Mouse (Mus musculus): ENCODE measurements at regions not wholly inside any gene's neighbourhood (a gene's known extent, or its start where the extent isn't known, plus 50 kb on each side); places are given as distances from the start of the nearest gene placed in this dataset.

GRCm38 (mm10) chr3:70483066-70483743, 475.8 kb downstream of the Otol1 start:
- Histone ChIP-seq H3K4me2 (ENCODE audit: low read depth, low read length, poor library complexity, severe bottlenecking) (0 out of 2 replicates have a peak overlapping the region, but pooled peaks have one; percentile 6), H3K9ac (replicated peaks; ENCODE audit: low read length, poor library complexity, severe bottlenecking) (no peak overlapping the region), H3K9me3 (ENCODE audit: low read length) (no peaks in the 10 kb centered on the region), H3K4me1 (ENCODE audit: insufficient read depth, low read length) (no peaks in the 10 kb centered on the region), H3K27ac (ENCODE audit: low read depth, low read length) (no peak overlapping the region), H3K36me3 (ENCODE audit: insufficient read depth, low read length) (no peaks in the 10 kb centered on the region), H3K27me3 (ENCODE audit: insufficient read depth, low read length) (no peaks in the 10 kb centered on the region), H3K4me3 (ENCODE audit: low read depth, low read length) (no peak overlapping the region)
- TF ChIP-seq CTCF (IDR thresholded peaks at IDR 0.05): no peak
- WGBS: 42% methylated on average over 5 of the region's 5 CpGs
- ATAC-seq (ENCODE audit: low FRiP score) (no peak), DNase-seq (ENCODE audit: low spot score) (peak; percentile 29)

DNA sequence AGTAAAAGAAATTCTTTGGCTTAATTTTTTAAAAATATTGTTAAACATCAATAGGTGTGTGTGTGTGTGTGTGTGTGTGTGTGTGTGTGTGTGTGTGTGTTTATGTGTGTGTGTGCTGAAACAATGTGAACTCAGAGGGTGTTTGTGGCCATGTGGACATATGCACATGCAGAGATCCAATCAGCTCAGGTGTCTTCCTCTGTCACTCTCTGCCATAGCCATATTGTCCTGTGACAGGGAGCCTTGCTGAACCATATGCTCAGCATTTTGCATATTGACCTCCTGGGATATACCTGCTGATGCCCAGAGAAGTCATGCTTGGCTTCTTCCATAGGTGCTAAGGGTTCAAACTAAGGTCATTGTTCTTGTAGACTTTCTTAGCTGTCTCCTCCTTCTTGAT, 489.0 kb downstream of the Otol1 start:
- H3K36me3 ChIP-seq (ENCODE audit: insufficient read depth, low read length): no peaks in the 10 kb centered on the region
- peak; percentile 24 for DNase-seq (ENCODE audit: low spot score)
- H3K9ac ChIP-seq (replicated peaks; ENCODE audit: low read length, poor library complexity, severe bottlenecking): no peak overlapping the region
- ATAC-seq (ENCODE audit: low FRiP score): no peak
- no peaks in the 10 kb centered on the region for H3K9me3 ChIP-seq (ENCODE audit: low read length)
- no peak overlapping the region for H3K27ac ChIP-seq (ENCODE audit: low read depth, low read length)
- no peak for TF ChIP-seq CTCF (IDR thresholded peaks at IDR 0.05)
- H3K4me2 ChIP-seq (ENCODE audit: low read depth, low read length, poor library complexity, severe bottlenecking): no peak overlapping the region
- H3K27me3 ChIP-seq (ENCODE audit: insufficient read depth, low read length): no peaks in the 10 kb centered on the region
- H3K4me3 ChIP-seq (ENCODE audit: low read depth, low read length): no peak overlapping the region
- H3K4me1 ChIP-seq (ENCODE audit: insufficient read depth, low read length): 0 out of 2 replicates have a peak, but pooled peaks cover 5% of the 10 kb centered on the region

DNA sequence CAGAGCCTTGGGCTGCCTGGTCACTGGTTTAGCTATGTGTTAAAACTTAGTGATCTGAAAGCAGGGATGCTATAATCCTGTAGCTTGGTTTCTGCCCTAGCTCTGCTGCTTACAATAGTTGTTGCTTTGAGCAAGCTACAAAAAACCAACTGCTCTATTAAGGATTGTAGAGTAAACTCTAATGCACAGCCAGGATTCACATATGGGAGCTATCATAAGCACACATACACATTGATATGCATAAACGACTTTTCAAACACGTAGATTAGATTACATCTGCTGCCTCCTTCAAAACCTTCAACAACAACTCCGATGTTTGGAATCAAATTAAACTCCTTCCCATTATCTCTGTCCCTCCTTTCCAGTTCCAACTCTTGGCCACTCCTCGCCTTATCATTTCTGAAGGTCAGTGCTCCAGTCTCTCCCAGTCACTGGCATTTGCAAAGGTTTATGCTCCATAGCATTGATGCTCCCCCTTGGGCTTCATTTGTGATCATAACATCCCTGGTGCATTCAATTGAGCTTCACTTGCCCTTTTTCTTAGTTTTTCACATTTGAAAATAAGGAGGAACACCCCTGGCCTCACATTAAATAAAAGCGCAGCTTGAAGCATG, 492.9 kb downstream of the Otol1 start:
- Histone ChIP-seq H3K4me2 (ENCODE audit: low read depth, low read length, poor library complexity, severe bottlenecking) (no peak overlapping the region), H3K9ac (replicated peaks; ENCODE audit: low read length, poor library complexity, severe bottlenecking) (no peak overlapping the region), H3K27me3 (ENCODE audit: insufficient read depth, low read length) (no peaks in the 10 kb centered on the region), H3K4me3 (ENCODE audit: low read depth, low read length) (no peak overlapping the region), H3K27ac (ENCODE audit: low read depth, low read length) (no peak overlapping the region), H3K9me3 (ENCODE audit: low read length) (no peaks in the 10 kb centered on the region), H3K4me1 (ENCODE audit: insufficient read depth, low read length) (0 out of 2 replicates have a peak, but pooled peaks cover 5% of the 10 kb centered on the region), H3K36me3 (ENCODE audit: insufficient read depth, low read length) (no peaks in the 10 kb centered on the region)
- ATAC-seq (ENCODE audit: low FRiP score): no peak
- 74% methylated on average over 5 of the region's 5 CpGs for WGBS
- TF ChIP-seq CTCF (IDR thresholded peaks at IDR 0.05): no peak
- DNase-seq (ENCODE audit: low spot score): no peak

GRCm38 (mm10) chr3:70500991-70501961, 493.9 kb downstream of the Otol1 start:
- Histone ChIP-seq H3K36me3 (ENCODE audit: insufficient read depth, low read length) (no peaks in the 10 kb centered on the region), H3K27me3 (ENCODE audit: insufficient read depth, low read length) (no peaks in the 10 kb centered on the region), H3K9me3 (ENCODE audit: low read length) (no peaks in the 10 kb centered on the region), H3K4me2 (ENCODE audit: low read depth, low read length, poor library complexity, severe bottlenecking) (no peak overlapping the region), H3K4me3 (ENCODE audit: low read depth, low read length) (no peak overlapping the region), H3K27ac (ENCODE audit: low read depth, low read length) (no peak overlapping the region), H3K9ac (replicated peaks; ENCODE audit: low read length, poor library complexity, severe bottlenecking) (no peak overlapping the region), H3K4me1 (ENCODE audit: insufficient read depth, low read length) (0 out of 2 replicates have a peak, but pooled peaks cover 5% of the 10 kb centered on the region)
- 33% methylated on average over 9 of the region's 9 CpGs for WGBS
- DNase-seq (ENCODE audit: low spot score) (peak; percentile 49), ATAC-seq (ENCODE audit: low FRiP score) (0 out of 2 replicates have a peak, but pooled peaks have one; percentile 56)
- no peak for TF ChIP-seq CTCF (IDR thresholded peaks at IDR 0.05)

- Histone ChIP-seq H3K36me3 (ENCODE audit: insufficient read depth, low read length) (no peaks in the 10 kb centered on the region), H3K27me3 (ENCODE audit: insufficient read depth, low read length) (no peaks in the 10 kb centered on the region), H3K9ac (replicated peaks; ENCODE audit: low read length, poor library complexity, severe bottlenecking) (no peak overlapping the region), H3K4me3 (ENCODE audit: low read depth, low read length) (no peak overlapping the region), H3K4me1 (ENCODE audit: insufficient read depth, low read length) (no peaks in the 10 kb centered on the region), H3K9me3 (ENCODE audit: low read length) (no peaks in the 10 kb centered on the region), H3K4me2 (ENCODE audit: low read depth, low read length, poor library complexity, severe bottlenecking) (no peak overlapping the region), H3K27ac (ENCODE audit: low read depth, low read length) (no peak overlapping the region)
- 97% methylated on average over 2 of the region's 2 CpGs for WGBS
- DNase-seq (ENCODE audit: low spot score): no peak
- ATAC-seq (ENCODE audit: low FRiP score): no peak
- TF ChIP-seq CTCF (IDR thresholded peaks at IDR 0.05): no peak
Measured at GRCm38 (mm10) chr3:70533593-70534321, 526.3 kb downstream of the Otol1 start.

All from midbrain, postnatal 0 days (tissue).